Mouse (Mus musculus): Measurements from ENCODE around the gene Sf3a1.

The Sf3a1 gene

GRCm38 (mm10) chr11:4186486-4187317 is 26.6 kb downstream of the Sf3a1 start, which contains the start of gene Tbc1d10a:
Gene Tbc1d10a, plus strand, starts transcription at chr11:4186789.
- peak; percentile 97 for DNase-seq (ENCODE audit: low spot score)

DNA sequence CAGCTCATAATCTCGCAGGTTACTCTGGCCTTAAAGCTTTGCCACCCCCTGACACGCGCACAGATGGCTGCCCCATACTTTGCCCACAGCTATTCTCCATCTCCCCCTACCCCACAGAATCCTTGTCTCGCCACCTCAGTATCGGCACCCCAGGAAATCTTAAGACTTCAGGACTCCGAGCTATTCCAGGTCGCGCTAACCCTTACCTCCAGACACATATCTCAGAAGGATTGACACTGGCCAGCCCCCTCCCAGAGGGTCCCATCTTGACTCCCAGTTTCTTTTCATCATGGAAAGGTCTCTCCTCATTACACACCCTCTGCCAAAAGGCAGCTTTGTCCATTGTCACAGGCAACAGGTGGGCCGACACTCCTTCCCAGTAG is 27.2 kb downstream of the Sf3a1 start:
- DNase-seq (ENCODE audit: low spot score), result no peak

DNA sequence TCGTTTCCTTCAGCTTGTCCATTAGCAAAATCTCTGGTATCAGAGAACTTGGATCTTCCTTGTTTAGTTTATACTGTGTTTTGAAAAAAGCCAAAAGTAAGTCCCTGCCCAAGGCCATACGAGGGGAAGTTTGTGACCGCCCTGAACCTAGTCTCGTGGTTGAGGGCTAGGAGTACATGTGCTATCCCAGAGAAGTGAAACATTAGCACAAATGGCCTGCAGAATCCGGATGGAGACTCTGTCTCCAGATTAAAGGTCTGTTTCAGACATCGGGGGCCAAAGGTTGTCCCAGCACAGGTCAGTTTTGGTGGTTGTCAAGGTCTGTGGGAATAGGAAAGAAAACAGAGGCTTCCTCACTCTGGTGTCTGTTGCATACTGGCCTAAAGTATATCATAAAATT is 29.0 kb downstream of the Sf3a1 start:
- no peak for DNase-seq (ENCODE audit: low spot score)

DNA sequence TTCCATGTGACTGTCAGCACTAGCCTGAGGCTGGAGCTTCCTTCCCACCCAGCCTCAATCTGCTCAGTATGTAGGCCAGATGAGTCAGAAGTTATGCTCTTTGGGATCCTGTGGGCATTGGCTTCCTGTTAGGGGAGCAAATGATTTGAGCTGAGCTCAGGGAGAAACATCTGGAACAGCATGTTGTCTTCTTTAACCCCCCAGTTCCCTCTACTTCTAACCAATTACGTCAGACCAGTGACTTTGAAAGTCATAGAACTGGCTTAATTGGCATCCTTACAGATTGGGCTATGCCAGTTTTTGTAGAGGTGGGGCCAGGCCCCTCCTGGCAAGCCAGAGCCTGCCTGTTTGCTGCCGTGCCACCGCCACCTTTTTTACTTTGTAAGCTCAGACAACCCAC is 30.5 kb downstream of the Sf3a1 start:
- no peak for DNase-seq (ENCODE audit: low spot score)

DNA sequence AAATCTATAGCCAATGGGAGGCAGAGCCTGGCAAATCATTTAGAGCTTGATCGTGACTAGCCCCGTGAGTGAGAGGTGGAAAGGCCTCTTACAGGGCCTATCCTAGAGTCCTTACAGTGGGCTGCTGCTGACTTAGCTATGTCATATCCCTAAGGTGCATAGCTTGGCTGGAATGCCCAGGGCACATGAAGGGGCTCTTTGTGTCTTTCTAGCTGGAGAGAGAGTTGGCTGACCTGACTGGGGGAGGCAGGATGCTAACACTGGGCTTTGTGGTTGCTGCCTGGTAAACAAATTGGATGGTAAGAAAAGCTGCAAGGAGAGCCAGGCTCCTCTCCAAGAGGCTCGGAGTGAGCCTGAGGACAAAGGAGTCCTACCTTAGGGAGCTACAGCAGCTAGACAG is 32.6 kb downstream of the Sf3a1 start:
- DNase-seq (ENCODE audit: low spot score), result no peak

DNA sequence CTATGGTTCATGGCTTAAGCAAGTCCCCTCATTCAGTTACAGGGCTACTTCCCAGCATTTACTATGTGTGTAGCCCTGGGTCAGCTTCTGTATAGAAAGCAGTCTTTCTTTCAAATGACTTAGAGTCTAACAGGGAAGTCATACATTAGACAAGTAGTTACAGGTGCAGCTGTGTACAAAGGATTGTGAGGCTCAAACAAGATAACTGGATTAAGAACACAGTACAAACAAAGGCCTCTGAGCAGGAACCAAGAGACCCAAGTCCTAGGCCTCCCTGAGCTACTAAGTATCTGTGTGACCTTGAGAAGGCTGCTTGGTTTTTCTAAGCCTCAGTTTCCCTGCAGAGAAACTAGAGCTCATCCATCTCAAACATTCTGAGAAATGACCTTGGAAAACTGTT is 33.3 kb downstream of the Sf3a1 start:
- DNase-seq (ENCODE audit: low spot score), result no peak

DNA sequence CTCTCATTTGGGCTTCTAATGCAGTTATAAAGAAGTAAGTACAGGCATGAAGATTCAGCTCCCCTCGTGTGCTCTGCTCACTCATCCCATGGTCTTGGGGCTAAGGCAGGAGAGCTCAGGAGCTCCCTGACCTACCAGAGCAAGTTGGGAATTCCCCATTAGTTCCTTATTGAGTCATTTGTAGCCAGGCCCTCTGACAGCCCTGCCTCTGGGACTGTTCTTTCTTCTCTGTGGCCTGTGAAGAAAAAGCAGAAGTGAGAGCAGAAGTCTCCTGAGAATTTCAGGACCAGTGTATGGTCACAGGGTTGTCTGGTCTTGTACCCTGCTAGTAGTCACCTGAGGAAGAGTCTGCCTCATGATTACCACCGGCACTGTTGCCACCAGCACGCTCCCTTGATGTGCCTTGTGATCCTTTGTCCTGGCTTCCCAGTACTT is 35.5 kb downstream of the Sf3a1 start:
- DNase-seq (ENCODE audit: low spot score), result no peak

DNA sequence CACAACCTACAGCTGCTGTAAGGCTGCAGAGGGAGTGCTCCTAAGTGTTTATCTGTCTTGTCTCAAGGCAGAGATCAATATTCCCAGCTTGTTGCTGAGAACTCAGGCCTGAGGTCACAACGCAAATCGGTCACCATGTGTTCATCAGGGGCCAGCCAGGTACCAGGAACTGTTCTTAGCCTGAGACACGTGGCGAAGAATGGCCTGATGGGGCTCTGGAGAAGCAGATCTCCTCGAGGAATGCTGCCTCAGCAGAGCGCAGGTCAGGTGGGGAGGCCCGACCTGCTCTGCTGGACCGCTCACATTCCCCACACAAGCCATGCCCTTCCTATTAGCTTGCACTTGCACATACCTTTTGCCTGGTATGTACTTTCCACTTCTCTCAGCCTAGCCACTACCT is 36.5 kb downstream of the Sf3a1 start:
- no peak for DNase-seq (ENCODE audit: low spot score)

DNA sequence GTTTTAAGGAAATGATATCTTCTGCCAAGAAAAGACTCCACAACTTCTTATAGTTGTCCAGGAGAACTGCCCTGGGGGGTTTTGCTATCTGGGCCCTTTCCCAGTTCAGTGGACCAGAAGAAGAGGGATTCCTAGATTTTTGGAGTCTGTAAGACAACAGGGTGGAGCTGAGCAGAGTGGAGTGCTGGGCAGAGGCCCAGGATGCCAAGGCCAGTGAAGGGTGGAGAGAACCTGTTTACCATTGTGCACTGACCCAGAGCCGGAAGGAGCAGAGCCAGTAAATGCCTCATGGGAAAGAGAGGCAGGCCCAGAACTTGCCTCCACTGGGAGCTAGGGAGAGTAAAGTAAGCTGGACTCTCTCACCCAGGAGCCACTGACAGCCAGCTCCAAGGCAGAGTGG is 37.5 kb downstream of the Sf3a1 start:
- DNase-seq (ENCODE audit: low spot score), result no peak

- DNase-seq (ENCODE audit: low spot score), result no peak
Measured at GRCm38 (mm10) chr11:4201981-4202700, 42.0 kb downstream of the Sf3a1 start.

GRCm38 (mm10) chr11:4202995-4203704 is 43.0 kb downstream of the Sf3a1 start:
- DNase-seq (ENCODE audit: low spot score), result no peak

DNA sequence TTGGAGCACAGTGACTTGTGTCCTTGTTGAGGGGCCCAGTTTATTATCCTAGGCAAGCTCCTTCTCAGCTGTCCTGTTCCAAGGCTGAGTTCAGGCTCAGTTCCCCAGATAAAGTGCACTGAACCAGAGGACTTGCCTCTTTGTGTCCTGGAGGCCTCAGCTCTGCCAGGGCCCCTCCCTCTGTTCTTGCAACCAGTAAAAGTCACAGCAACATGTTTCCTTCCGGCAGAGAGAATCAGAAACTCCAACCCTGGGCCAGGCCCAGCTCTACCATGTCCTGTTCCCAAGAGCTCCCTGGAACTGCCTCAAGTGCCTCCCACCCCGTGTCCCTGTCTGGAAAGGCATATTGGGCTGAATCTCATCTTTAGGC is 43.5 kb downstream of the Sf3a1 start:
- no peak for DNase-seq (ENCODE audit: low spot score)

- no peak for DNase-seq (ENCODE audit: low spot score)
Measured at GRCm38 (mm10) chr11:4205097-4205655, 45.0 kb downstream of the Sf3a1 start.

DNA sequence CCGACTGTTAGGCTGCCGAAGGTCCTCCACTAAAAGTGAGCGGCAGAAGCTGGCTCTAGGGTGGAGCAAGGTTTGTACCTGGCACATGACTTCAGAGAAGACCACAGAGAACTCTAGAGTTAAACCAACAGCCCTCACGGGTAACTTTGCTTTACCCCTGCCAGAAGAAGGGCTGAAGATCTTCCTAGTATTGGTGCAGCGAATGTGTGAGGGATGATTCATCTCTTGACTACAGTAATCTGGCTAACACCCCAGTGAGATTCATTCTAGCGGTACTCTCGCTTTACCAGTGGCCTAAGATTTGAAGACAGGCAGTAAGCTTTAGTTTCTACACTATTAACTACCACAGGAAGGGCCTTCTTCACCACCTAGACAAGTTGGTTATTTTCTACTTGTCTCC is 45.8 kb downstream of the Sf3a1 start:
- no peak for DNase-seq (ENCODE audit: low spot score)

GRCm38 (mm10) chr11:4206563-4206962 is 46.4 kb downstream of the Sf3a1 start:
- no peak for DNase-seq (ENCODE audit: low spot score)

DNA sequence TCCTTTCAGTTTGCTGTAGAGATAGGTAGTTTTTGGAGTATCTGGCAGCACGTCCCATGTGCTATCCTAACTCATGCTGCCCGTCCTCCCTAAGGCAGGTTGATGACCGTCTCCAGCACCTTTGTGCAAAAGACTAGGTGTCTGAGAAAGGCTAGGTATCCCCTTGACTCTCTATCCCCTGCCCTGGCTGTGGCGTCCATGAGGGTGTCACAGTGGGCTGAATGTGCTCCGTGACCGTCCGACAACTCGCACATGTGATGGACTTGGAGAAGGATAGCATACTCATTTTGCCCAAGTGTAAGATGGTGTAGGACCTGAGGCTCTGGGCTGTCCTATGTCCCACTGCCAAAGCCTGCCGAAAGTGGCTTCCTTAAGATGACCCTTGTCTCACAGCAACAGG is 47.5 kb downstream of the Sf3a1 start:
- DNase-seq (ENCODE audit: low spot score), result no peak

GRCm38 (mm10) chr11:4209556-4209955 is 49.4 kb downstream of the Sf3a1 start:
- DNase-seq (ENCODE audit: low spot score), result no peak

- no peak for DNase-seq (ENCODE audit: low spot score)
Measured at GRCm38 (mm10) chr11:4210786-4211185, 50.6 kb downstream of the Sf3a1 start.

GRCm38 (mm10) chr11:4213107-4213506 is 53.0 kb downstream of the Sf3a1 start:
- no peak for DNase-seq (ENCODE audit: low spot score)

DNA sequence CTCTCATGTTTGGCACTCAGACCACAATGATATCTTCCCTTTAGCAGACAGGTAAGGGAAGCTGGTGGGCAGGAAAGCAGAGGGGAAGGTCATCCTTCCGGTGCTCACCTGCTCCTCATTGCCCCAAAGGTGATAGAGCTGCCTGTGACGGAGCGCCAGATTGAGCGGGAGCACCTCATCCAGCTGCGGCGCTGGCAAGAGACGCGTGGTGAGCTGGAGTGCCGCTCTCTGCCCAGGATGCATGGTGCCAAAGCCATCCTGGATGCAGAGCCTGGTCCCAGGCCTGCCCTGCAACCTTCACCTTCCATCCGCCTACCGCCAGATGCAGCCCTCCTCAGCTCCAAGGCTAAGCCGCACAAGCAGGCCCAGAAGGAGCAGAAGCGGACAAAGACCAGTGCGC is 54.4 kb downstream of the Sf3a1 start:
- DNase-seq (ENCODE audit: low spot score), result no peak

DNA sequence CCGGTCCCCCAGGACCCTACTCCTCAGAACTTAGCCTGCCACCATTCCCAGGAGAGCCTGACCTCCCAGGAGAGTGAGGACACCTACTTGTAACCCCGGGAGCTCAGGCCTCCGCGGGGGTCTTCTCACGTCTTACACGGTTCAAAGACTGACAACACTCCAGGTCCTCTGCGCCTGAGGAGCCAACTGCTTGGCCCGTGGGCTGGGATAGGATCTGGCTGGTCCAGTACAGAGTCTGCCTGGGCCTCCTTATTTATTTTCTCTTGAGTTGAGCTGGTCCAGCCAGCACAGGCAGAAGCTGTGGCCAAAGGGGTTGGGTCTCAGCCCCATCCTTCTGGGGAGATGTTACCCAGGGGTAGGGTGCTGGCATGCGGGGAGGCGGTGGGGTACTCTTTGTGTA is 54.9 kb downstream of the Sf3a1 start:
- no peak for DNase-seq (ENCODE audit: low spot score)

GRCm38 (mm10) chr11:4216248-4217000 is 56.3 kb downstream of the Sf3a1 start:
- no peak for DNase-seq (ENCODE audit: low spot score)
